Mouse (Mus musculus): ENCODE results near the gene Tmem179.

Gene Tmem179

GRCm38 (mm10) chr12:112462423-112462822, 54.1 kb downstream of the Tmem179 start:
- DNase-seq: no peak

- DNase-seq: no peak
Measured at GRCm38 (mm10) chr12:112457839-112458238, 58.7 kb downstream of the Tmem179 start.

GRCm38 (mm10) chr12:112456144-112456713, 60.3 kb downstream of the Tmem179 start:
- no peak for DNase-seq

GRCm38 (mm10) chr12:112451826-112452225, 64.7 kb downstream of the Tmem179 start:
- DNase-seq: no peak

GRCm38 (mm10) chr12:112451381-112451780, 65.2 kb downstream of the Tmem179 start:
- DNase-seq: no peak

- DNase-seq: no peak
Measured at GRCm38 (mm10) chr12:112450883-112451282, 65.7 kb downstream of the Tmem179 start.
